Mouse (Mus musculus) thymus, adult 2 months (tissue): ENCODE results near the gene Unc5b. TPM values are rescaled to one million over a fixed set of nuclear protein-coding genes. Genes with fewer than 3 reads are reported as not detected.

Source experiments
- DNase-seq: peaks from one replicate; pipeline ENCODE4 v3.0.0; 2021
- H3K27ac ChIP-seq: fragments of 200-500 bp; 2 replicates; pipeline ENCODE4 v1.5.1; 2012; ENCODE audit warnings: low read length, control low read depth; ENCODE audit not compliant: control insufficient read depth, insufficient read depth
- H3K27me3 ChIP-seq: fragments of 200-500 bp; 2 replicates; pipeline ENCODE4 v1.6.1; 2012; ENCODE audit warnings: mild to moderate bottlenecking, low read length, moderate library complexity, mixed read lengths; ENCODE audit not compliant: control insufficient read depth, insufficient read depth
- H3K36me3 ChIP-seq: fragments of 200-500 bp; 2 replicates; pipeline ENCODE4 v1.6.1; 2012; ENCODE audit warnings: mild to moderate bottlenecking, low read length, moderate library complexity; ENCODE audit not compliant: control insufficient read depth, insufficient read depth
- H3K4me1 ChIP-seq: fragments of 200-500 bp; replicated peaks from 2 replicates; pipeline ENCODE4 v1.6.1; 2012; ENCODE audit warnings: low read length; ENCODE audit not compliant: control insufficient read depth, insufficient read depth
- H3K4me3 ChIP-seq: fragments of 200-500 bp; 2 replicates; pipeline ENCODE4 v1.5.1; 2012; ENCODE audit warnings: mild to moderate bottlenecking, low read length, control low read depth, moderate library complexity; ENCODE audit not compliant: control insufficient read depth, insufficient read depth
- CTCF ChIP-seq: fragments of 200-500 bp; IDR thresholded peaks from 2 replicates; pipeline ENCODE4 v1.5.1; 2012; ENCODE audit warnings: mild to moderate bottlenecking, control low read depth, low read length, moderate library complexity, borderline replicate concordance; ENCODE audit not compliant: control insufficient read depth, poor library complexity, insufficient read depth; ENCODE audit errors: extremely low read depth
- POLR2A ChIP-seq: fragments of 200-500 bp; IDR thresholded peaks from 2 replicates; pipeline ENCODE4 v1.6.1; 2012; ENCODE audit warnings: mild to moderate bottlenecking, low read length, control low read depth, moderate library complexity; ENCODE audit not compliant: control insufficient read depth, poor library complexity, insufficient read depth; ENCODE audit errors: extremely low read depth
- WGBS: fragments of 180-500 bp; shearing (Covaris S2); methylation state at CpG from one replicate; pipeline ENCODE4 v1.1.7; 2018; 5-methylcytosine and 5-hydroxymethylcytosine counted together
- polyA plus RNA-seq: library from polyadenylated mRNA; depleted of rRNA; stranded (reverse); fragments of >200 nt; gene quantifications from 2 replicates; pipeline ENCODE4 v1.2.3, GENCODE M21; 2012

The Unc5b gene
- polyA plus RNA-seq, 1 experiment: 4.0 TPM

DNA sequence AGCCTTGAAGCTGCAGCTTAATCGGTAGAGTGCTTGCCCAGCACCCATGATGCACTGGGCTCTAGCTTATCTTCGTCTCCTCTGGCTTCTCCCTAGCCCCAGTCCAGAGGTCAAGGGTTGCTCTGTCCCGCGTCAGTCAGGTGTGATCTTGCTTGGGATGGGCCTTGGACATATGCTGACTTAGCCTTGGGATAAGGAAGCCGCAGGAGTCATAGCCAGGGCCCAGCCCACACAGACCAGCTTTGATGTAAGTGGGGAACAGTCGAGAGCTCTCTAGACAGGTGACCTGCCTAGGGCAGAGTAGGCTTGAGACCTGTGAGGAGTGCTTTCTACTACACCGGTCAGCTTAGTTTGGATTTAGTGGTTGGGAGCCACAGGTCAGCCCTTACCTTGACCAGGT is 64.0 kb downstream of the Unc5b start:
- no peaks in the 10 kb centered on the region for H3K27me3 ChIP-seq
- TF ChIP-seq POLR2A (no peak), CTCF (no peak)

GRCm38 (mm10) chr10:60762126-60762525 is 69.3 kb downstream of the Unc5b start:
- WGBS: 90% methylated on average over 1 of the region's 1 CpGs
- no peak for TF ChIP-seq CTCF
- TF ChIP-seq POLR2A: no peak
- Histone ChIP-seq H3K27me3 (no peaks in the 10 kb centered on the region), H3K36me3 (no peaks in the 10 kb centered on the region), H3K4me3 (no peak overlapping the region), H3K27ac (no peak overlapping the region), H3K4me1 (no peaks in the 10 kb centered on the region; the same call in 1 of the 2 replicates)
- DNase-seq: no peak

More for the DNA sequence above, 64.0 kb downstream of the Unc5b start:
- no peak overlapping the region for H3K27ac ChIP-seq
- H3K4me1 ChIP-seq: no peaks in the 10 kb centered on the region
- 89% methylated on average over 7 of the region's 7 CpGs for WGBS
- no peak overlapping the region for H3K4me3 ChIP-seq
- H3K36me3 ChIP-seq: no peaks in the 10 kb centered on the region
- DNase-seq: no peak

DNA sequence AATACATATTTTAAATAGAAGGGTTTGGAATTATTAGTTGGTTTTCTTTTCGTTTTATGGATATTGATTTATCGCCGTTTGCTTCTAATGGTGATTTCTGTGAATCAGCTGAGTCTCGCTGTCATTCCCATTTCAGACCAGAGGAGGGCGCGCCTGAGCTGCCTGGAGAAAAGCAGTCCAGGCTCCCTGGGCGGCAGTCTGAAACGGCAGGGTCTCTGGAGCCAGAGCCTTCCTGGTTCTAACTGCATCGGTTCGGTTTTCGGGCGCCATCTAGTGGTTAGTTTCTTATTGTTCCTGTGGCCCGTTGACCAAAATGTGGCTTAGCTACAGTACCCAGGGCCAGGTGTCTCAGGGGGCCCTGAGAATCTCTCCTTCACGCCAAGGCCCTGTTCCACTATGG is 71.0 kb downstream of the Unc5b start:
- peak; percentile 87 for DNase-seq
- H3K27me3 ChIP-seq: no peaks in the 10 kb centered on the region
- H3K27ac ChIP-seq: no peak overlapping the region
- no peak overlapping the region for H3K4me3 ChIP-seq
- H3K4me1 ChIP-seq: no peaks in the 10 kb centered on the region; the same call in 1 of the 2 replicates
- H3K36me3 ChIP-seq: no peaks in the 10 kb centered on the region
- TF ChIP-seq POLR2A (no peak), CTCF (peak; percentile 96)
- WGBS: 10% methylated on average over 14 of the region's 14 CpGs

DNA sequence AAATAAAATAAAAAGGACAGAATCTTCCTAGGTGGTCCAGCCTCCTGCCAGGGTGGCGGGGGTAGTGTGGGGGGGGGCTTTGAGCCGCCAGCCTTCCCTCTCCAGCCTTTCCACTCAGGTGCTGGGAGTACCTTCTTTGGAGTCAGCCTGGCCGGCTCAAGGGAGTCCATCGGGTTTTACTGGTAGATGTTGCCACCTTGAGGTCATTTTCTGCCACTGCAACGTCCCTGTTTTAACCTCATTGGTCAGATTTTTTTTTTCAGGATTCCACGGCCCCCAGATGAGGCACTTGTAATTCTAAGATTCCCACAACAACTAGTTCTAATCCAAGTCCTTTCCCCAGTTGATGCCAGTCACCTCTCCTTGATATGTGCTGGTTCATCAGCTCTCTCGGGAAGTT is 74.4 kb downstream of the Unc5b start:
- peak; percentile 64 for DNase-seq
- WGBS: 8% methylated on average over 7 of the region's 7 CpGs

DNA sequence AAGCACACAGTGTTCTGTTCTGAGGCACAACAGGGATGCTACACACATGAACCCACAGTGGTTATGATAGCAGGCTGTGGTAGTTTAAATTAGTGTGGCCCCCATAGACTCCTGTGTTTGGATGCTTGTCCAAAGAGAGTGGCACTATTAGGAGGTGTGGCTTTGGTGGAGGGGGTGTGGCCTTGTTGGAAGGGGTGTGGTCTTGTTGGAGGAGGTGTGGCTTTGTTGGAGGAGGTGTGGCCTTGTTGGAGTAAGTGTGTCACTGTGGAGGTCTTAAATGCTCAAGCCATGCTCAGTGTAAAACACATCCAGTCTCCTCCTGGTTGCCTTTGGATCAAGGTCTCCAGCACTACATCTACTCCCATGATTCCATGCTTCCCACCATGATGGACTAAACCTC is 75.2 kb downstream of the Unc5b start:
- Histone ChIP-seq H3K4me1 (peaks cover 16% of the 10 kb centered on the region), H3K27me3 (no peaks in the 10 kb centered on the region), H3K27ac (no peak overlapping the region), H3K36me3 (no peaks in the 10 kb centered on the region), H3K4me3 (no peak overlapping the region)
- no peak for TF ChIP-seq CTCF
- TF ChIP-seq POLR2A: no peak
- no peak for DNase-seq

More for the DNA sequence above, 74.4 kb downstream of the Unc5b start:
- Histone ChIP-seq H3K27me3 (no peaks in the 10 kb centered on the region), H3K4me1 (peaks cover 10% of the 10 kb centered on the region), H3K4me3 (no peak overlapping the region), H3K36me3 (no peaks in the 10 kb centered on the region), H3K27ac (no peak overlapping the region)
- TF ChIP-seq CTCF (no peak; the same call in 1 of the 2 replicates), POLR2A (no peak)

GRCm38 (mm10) chr10:60753941-60754340 is 77.4 kb downstream of the Unc5b start:
- TF ChIP-seq CTCF: no peak
- no peak for TF ChIP-seq POLR2A
- Histone ChIP-seq H3K4me3 (no peak overlapping the region), H3K36me3 (no peaks in the 10 kb centered on the region), H3K27ac (no peak overlapping the region), H3K27me3 (no peaks in the 10 kb centered on the region), H3K4me1 (peaks cover 20% of the 10 kb centered on the region)
- no peak for DNase-seq
- WGBS: 93% methylated on average over 8 of the region's 8 CpGs

DNA sequence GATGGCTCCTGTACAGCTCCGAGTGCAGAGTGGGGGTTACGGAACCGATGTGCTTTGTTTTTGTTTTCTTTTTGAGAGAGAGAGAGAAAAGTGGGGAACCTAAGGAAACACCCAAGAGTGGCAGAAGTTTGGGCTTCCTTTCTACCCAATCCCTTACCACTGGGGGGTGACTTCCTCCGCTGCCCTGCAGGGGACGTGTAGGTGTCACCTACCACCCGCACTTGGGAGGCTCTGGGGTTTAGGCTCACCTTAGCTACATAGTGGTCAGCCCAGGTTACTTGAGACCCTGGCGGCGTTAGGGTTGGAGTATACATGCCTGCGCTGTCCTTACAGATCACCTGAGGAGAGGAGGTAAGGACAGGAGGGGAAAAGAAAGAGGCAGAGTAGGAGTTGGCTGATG is 78.1 kb downstream of the Unc5b start:
- 76% methylated on average over 9 of the region's 9 CpGs for WGBS
- Histone ChIP-seq H3K36me3 (no peaks in the 10 kb centered on the region), H3K27me3 (no peaks in the 10 kb centered on the region), H3K27ac (peak overlapping the region; percentile 65), H3K4me3 (no peak overlapping the region), H3K4me1 (peaks cover 20% of the 10 kb centered on the region)
- peak; percentile 43 for DNase-seq
- TF ChIP-seq POLR2A (no peak), CTCF (no peak)
